Mouse (Mus musculus): ENCODE results near the gene Fzd10.

DNA sequence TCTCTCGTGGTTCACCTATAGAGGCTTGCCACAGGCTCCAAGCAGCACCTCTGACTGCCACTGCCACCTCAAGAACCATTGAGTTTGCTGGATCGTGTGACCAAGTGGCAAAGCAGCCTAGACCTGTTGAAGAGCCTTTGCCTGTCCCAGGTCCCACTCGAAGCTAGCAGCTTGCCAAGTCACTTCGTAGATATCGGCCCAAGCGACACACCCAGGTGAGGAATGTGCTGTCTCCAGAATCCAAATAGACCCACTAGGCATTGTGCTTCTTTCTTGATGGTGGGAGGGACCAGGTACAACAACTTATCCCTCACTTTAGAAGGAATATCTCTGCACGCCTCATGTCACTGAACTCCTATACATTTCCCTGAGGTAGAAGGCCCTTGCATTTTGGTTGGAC, 8.4 kb downstream of the Fzd10 start:
- TF ChIP-seq CTCF (IDR thresholded peaks at IDR 0.05; ENCODE audit: insufficient read depth, low read depth, low read length) (no peak), POLR2A (IDR thresholded peaks at IDR 0.05; ENCODE audit: insufficient read depth, low read depth, low read length) (no peak)
